Mouse (Mus musculus) forebrain, embryonic 15.5 days (tissue): ENCODE measurements around the gene Ccdc182. TPM values are rescaled to one million over a fixed set of nuclear protein-coding genes. Genes with fewer than 3 reads are reported as not detected.

ENCODE experiments used
- ATAC-seq: fragments of 200-750 bp; cut with Nextera tagmentation; replicated peaks from 2 replicates; pipeline ENCODE4 v1.8.0; 2017; ENCODE audit warnings: mild to moderate bottlenecking, moderate TSS enrichment, moderate library complexity
- H3K27ac ChIP-seq: fragments of 300-500 bp; sonication (generic); replicated peaks from 2 replicates; pipeline ENCODE4 v1.5.1; 2015; ENCODE audit warnings: mild to moderate bottlenecking, inconsistent platforms
- H3K27me3 ChIP-seq: fragments of 300-500 bp; sonication (generic); 2 replicates; pipeline ENCODE4 v1.6.1; 2015; ENCODE audit warnings: inconsistent platforms
- H3K36me3 ChIP-seq: fragments of 300-500 bp; sonication (generic); 2 replicates; pipeline ENCODE4 v1.6.1; 2015; ENCODE audit warnings: mild to moderate bottlenecking, inconsistent platforms
- H3K4me1 ChIP-seq: fragments of 300-500 bp; sonication (generic); 2 replicates; pipeline ENCODE4 v1.6.1; 2015; ENCODE audit warnings: inconsistent platforms
- H3K4me2 ChIP-seq: fragments of 300-500 bp; sonication (generic); replicated peaks from 2 replicates; pipeline ENCODE4 v1.6.1; 2015; ENCODE audit warnings: mild to moderate bottlenecking, inconsistent platforms
- H3K4me3 ChIP-seq: fragments of 300-500 bp; sonication (generic); 2 replicates; pipeline ENCODE4 v1.5.1; 2015; ENCODE audit warnings: mild to moderate bottlenecking, inconsistent platforms
- H3K9ac ChIP-seq: fragments of 300-500 bp; sonication (generic); replicated peaks from 2 replicates; pipeline ENCODE4 v1.6.1; 2015; ENCODE audit warnings: mild to moderate bottlenecking, inconsistent platforms
- H3K9me3 ChIP-seq: fragments of 300-500 bp; sonication (generic); 2 replicates; pipeline ENCODE4 v1.6.1; 2016; ENCODE audit warnings: inconsistent platforms
- WGBS: fragments of 180-500 bp; shearing (Covaris S2); methylation state at CpG from one replicate; pipeline ENCODE4 v1.1.7; 2015; ENCODE audit warnings: mixed read lengths; 5-methylcytosine and 5-hydroxymethylcytosine counted together
- polyA plus RNA-seq: library from polyadenylated mRNA; unstranded; fragments of >200 nt; fragmentation: Nextera tagmentation; extraction: Ambion mirVana; gene quantifications from 2 replicates; pipeline ENCODE4 v1.2.1, GENCODE M21; 2015

Ccdc182 gene
- polyA plus RNA-seq, 1 experiment from 2014 or later: 0.23 TPM

DNA sequence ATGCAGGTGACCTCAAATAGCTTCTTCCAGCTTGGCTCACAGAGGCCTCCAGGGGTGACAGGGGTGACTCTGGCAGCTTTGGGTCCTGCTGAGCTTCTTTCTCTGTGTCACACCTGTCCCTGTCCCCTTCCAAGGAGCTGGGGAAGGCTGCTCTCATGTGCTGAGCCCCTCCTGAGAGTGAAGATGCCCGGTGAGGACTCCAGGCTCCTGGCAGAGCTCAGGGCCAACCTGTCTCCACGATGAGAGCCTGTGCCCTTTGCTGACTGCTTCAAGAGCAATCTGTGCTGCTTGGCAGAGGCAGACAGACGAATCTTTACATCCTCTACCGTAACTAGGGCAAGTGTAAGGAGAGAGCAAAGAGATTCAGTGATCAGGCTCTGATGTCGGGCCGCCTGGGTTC, 16.9 kb downstream of the Ccdc182 start:
- WGBS: 63% methylated on average over 6 of the region's 6 CpGs
- H3K36me3 ChIP-seq: no peaks in the 10 kb centered on the region
- H3K4me3 ChIP-seq: no peak overlapping the region
- H3K9me3 ChIP-seq: no peaks in the 10 kb centered on the region
- peaks cover 27% of the 10 kb centered on the region for H3K4me1 ChIP-seq
- no peak for ATAC-seq
- no peak overlapping the region for H3K4me2 ChIP-seq
- H3K27ac ChIP-seq: no peak overlapping the region
- no peak overlapping the region for H3K9ac ChIP-seq
- H3K27me3 ChIP-seq: no peaks in the 10 kb centered on the region

DNA sequence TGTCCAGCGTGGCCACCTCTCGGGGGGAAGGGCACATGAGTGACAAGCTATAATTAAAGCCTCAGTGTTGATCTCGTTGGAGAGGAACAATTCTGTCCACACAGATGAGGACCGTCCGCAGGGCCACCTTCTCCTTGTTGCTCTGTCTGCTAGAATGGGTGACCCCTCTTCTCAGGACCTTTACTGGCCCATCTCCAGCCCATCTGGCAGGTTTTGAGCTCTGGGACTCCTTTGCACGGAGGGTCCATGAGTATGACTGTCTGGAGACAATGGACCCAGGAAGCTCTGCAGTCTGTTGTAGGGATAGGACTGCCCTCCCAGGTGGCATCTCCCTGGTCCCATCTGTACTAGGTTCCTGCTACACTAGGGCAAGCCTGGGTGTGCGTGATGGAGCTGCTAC, 17.7 kb downstream of the Ccdc182 start:
- WGBS: 56% methylated on average over 7 of the region's 7 CpGs
- no peaks in the 10 kb centered on the region for H3K27me3 ChIP-seq
- peaks cover 27% of the 10 kb centered on the region for H3K4me1 ChIP-seq
- no peak overlapping the region for H3K4me3 ChIP-seq
- H3K27ac ChIP-seq: no peak overlapping the region
- H3K4me2 ChIP-seq: no peak overlapping the region
- ATAC-seq: no peak
- no peaks in the 10 kb centered on the region for H3K36me3 ChIP-seq
- H3K9ac ChIP-seq: no peak overlapping the region
- no peaks in the 10 kb centered on the region for H3K9me3 ChIP-seq

DNA sequence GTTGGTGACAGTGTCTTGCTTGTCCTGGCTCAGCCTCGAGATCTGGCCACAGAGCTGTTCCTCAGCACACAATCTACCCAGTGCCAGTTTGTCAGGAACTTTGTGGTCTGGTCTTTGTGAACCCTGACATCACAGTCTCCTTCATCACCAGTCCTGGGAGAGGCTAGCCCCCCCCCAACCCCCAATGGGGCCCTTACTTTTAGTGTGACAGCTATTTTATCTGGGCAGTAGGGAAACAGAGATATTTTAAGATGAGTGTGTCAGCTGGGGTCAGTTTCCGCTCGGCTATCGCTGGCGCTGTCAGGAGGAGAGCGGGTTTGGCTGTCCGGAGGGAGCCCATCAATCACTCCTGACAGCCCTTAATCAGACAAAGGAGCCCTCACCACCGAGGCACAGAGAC, 19.7 kb downstream of the Ccdc182 start:
- Histone ChIP-seq H3K9me3 (no peaks in the 10 kb centered on the region), H3K4me2 (no peak overlapping the region), H3K4me1 (peaks cover 33% of the 10 kb centered on the region), H3K36me3 (no peaks in the 10 kb centered on the region), H3K27ac (no peak overlapping the region), H3K4me3 (no peak overlapping the region), H3K27me3 (no peaks in the 10 kb centered on the region), H3K9ac (no peak overlapping the region)
- ATAC-seq: no peak
- WGBS: 53% methylated on average over 8 of the region's 8 CpGs

DNA sequence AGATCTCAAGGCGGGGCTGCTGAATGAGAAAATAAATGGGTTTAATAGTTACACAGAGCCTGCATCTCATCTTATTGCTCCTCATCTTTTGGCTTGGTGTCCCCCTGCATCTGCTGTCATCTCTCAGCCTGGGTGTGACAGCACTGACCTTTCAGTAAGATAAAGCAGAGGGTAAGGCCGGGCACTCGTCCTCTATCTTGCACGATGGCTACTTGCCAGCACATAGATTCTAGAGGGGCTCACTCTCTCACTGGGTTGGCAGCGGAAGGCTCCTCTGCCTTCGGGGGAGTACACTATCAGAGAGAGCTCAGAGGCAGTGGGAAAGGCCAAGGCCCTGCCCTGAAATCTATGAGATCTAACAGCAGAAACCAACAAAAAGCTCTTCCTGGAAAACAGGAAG, 20.6 kb downstream of the Ccdc182 start:
- 71% methylated on average over 6 of the region's 6 CpGs for WGBS
- H3K27ac ChIP-seq: no peak overlapping the region
- no peak overlapping the region for H3K9ac ChIP-seq
- no peak overlapping the region for H3K4me2 ChIP-seq
- H3K27me3 ChIP-seq: no peaks in the 10 kb centered on the region
- H3K4me1 ChIP-seq: peaks cover 28% of the 10 kb centered on the region
- ATAC-seq: no peak
- H3K36me3 ChIP-seq: no peaks in the 10 kb centered on the region
- no peak overlapping the region for H3K4me3 ChIP-seq
- H3K9me3 ChIP-seq: no peaks in the 10 kb centered on the region

DNA sequence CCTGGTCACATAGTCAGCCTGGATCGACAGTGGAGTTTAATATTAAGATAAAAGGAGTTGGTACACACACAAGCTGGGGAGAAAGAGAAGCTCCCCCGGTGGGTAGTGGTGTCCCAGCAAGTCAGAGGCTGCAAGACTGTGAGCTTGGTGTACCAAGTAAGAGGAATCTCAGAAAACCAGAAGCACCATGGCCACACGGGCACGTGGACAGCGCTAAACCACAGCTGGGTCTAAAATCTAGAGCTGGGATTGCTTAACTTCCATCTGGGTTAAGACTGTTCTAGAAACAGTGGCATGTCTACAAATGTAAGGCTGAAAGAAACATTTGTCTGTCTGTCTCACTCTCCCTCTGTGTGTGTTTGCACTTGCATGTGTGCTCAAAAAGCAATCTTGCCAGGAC, 21.5 kb downstream of the Ccdc182 start:
- no peak for ATAC-seq
- Histone ChIP-seq H3K4me1 (peaks cover 26% of the 10 kb centered on the region; the same call in 1 of the 2 replicates), H3K27me3 (no peaks in the 10 kb centered on the region), H3K4me3 (no peak overlapping the region), H3K4me2 (no peak overlapping the region), H3K9me3 (no peaks in the 10 kb centered on the region), H3K9ac (no peak overlapping the region), H3K36me3 (no peaks in the 10 kb centered on the region), H3K27ac (no peak overlapping the region)
- 90% methylated on average over 5 of the region's 5 CpGs for WGBS

DNA sequence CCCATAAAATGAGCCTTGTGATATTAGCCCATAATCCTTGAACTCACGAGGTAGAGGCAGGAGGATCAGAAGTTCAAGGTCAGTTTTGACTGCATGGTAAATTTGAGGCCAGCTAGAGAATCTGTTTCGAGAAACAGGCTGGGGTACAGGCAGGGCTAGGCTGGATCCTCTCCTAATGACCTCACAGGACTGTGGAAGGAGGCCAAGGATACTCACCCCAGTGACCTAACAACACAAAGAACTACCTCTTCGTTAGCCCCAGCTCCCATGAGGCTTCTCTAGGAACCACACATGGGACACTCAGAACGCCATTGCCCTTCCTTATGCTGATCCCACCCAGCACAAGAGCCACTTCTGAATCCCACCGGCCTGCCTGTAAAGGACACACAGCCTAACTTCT, 25.0 kb downstream of the Ccdc182 start:
- H3K4me2 ChIP-seq: no peak overlapping the region
- no peak overlapping the region for H3K4me3 ChIP-seq
- no peaks in the 10 kb centered on the region for H3K27me3 ChIP-seq
- H3K36me3 ChIP-seq: no peaks in the 10 kb centered on the region
- H3K27ac ChIP-seq: no peak overlapping the region
- no peak for ATAC-seq
- WGBS: 67% methylated on average over 5 of the region's 5 CpGs
- no peak overlapping the region for H3K9ac ChIP-seq
- peaks cover 10% of the 10 kb centered on the region; the same call in 1 of the 2 replicates for H3K4me1 ChIP-seq
- no peaks in the 10 kb centered on the region for H3K9me3 ChIP-seq

DNA sequence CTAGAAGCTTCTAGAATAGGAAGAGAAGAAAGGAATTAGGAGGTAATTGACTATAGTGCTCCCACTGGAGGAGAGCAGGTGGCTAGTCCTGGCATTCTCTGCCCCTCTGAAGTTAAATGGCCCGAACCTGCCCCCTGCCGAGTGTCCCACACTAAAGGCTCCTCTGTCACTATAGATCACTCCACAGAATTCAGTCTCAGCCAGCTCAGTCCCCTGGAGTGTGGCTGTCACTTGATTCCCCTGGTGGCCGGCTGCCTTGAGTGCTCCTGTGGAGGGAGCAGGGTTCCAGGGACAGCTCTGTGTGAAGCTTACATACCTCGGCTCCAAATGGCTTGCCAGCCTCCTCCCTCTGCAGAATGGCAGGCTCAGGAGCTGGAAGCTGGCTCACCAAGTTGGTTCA, 33.2 kb downstream of the Ccdc182 start:
- no peaks in the 10 kb centered on the region for H3K27me3 ChIP-seq
- peaks cover 31% of the 10 kb centered on the region for H3K4me1 ChIP-seq
- 6% methylated on average over 4 of the region's 4 CpGs for WGBS
- H3K9ac ChIP-seq: no peak overlapping the region
- H3K4me3 ChIP-seq: no peak overlapping the region
- ATAC-seq: no peak
- no peak overlapping the region for H3K27ac ChIP-seq
- no peak overlapping the region for H3K4me2 ChIP-seq
- H3K36me3 ChIP-seq: no peaks in the 10 kb centered on the region
- no peaks in the 10 kb centered on the region for H3K9me3 ChIP-seq

DNA sequence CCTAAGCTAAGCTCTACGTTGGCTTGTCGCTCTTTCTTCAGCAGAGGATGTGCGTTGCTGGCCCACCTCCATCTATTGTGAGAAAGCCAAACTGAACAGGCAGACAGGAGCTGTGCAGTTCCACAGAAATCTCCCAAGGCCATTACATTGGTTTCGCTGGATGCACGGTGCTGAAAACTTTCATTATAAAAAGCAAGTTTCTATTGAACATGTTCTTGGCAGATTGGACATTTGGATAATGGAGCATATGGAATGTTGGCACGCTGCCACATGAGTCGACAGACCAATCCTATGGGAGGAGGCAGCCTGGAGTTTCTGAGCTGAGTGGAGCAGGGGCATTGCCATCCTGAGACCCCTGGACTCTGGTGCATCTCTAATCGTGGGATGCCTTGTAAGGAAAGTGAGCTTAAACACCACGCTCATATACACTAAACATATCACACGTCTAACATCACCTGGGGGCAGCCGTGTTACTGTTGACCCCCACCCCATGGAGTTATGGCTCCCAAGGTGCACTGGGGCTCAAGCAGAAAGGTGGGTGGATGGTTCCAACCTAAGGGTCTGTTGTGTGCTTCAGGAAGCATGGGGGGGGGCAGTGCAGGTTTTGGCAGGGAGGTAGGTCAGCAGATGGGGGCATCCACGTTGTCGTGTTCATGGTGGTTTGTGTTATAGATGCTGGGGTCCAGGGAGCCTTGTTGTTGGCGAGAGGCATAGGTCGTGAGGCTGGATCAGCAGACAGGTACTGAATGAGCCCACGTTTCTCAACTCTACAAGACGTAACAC, 35.1 kb downstream of the Ccdc182 start:
- Histone ChIP-seq H3K4me2 (no peak overlapping the region), H3K27me3 (no peaks in the 10 kb centered on the region), H3K27ac (no peak overlapping the region), H3K36me3 (no peaks in the 10 kb centered on the region), H3K9me3 (no peaks in the 10 kb centered on the region), H3K4me3 (no peak overlapping the region), H3K4me1 (peaks cover 31% of the 10 kb centered on the region), H3K9ac (no peak overlapping the region)
- peak; percentile 60 for ATAC-seq
- 58% methylated on average over 17 of the region's 17 CpGs for WGBS

DNA sequence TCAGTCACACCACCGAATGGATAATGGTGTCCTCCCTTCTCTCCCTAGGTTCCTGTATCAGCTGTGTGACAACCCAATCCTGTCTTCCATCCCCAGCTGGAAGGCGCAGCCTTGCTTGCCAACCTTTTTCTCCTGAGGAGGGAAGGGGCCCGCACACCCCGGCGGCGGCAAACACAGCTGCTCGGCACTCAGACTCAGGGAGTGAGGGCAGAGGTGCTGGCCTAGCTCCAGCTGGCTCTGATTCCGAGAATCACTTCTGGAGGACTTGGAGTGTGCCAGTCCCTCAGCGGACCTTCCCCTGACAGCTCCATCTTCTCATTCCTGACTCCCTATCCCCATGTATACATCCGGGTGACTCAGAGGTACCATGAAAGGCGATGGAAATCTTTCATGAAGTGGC, 36.9 kb downstream of the Ccdc182 start:
- Histone ChIP-seq H3K36me3 (no peaks in the 10 kb centered on the region), H3K9me3 (no peaks in the 10 kb centered on the region), H3K4me2 (no peak overlapping the region), H3K9ac (no peak overlapping the region), H3K4me1 (peaks cover 40% of the 10 kb centered on the region), H3K27me3 (no peaks in the 10 kb centered on the region), H3K4me3 (no peak overlapping the region), H3K27ac (no peak overlapping the region)
- ATAC-seq: peak; percentile 47; the same call in 1 of the 2 replicates
- 22% methylated on average over 11 of the region's 11 CpGs for WGBS

DNA sequence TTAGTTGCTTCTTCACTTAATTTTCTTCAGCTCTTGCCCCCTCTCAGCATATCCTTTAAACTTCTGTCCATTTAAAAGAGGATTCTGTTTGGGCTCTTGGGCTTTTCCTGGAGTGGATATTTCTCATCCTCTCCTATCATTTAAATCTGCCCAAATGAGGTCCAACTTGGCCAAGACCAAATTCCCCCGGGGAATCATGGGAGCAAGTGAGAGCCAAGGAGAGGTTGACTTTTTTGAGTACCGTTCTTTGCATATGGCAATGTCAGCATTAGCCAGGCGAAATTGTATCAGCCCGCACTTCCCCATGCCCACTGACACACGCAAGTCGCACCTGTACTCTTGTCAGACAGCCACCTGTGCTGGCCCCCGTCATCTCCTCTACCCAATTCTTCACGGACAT, 37.9 kb downstream of the Ccdc182 start:
- Histone ChIP-seq H3K9me3 (no peaks in the 10 kb centered on the region), H3K9ac (no peak overlapping the region), H3K4me1 (peaks cover 37% of the 10 kb centered on the region), H3K27ac (no peak overlapping the region), H3K4me2 (no peak overlapping the region), H3K4me3 (no peak overlapping the region), H3K27me3 (no peaks in the 10 kb centered on the region), H3K36me3 (no peaks in the 10 kb centered on the region)
- ATAC-seq: no peak
- 92% methylated on average over 8 of the region's 8 CpGs for WGBS

DNA sequence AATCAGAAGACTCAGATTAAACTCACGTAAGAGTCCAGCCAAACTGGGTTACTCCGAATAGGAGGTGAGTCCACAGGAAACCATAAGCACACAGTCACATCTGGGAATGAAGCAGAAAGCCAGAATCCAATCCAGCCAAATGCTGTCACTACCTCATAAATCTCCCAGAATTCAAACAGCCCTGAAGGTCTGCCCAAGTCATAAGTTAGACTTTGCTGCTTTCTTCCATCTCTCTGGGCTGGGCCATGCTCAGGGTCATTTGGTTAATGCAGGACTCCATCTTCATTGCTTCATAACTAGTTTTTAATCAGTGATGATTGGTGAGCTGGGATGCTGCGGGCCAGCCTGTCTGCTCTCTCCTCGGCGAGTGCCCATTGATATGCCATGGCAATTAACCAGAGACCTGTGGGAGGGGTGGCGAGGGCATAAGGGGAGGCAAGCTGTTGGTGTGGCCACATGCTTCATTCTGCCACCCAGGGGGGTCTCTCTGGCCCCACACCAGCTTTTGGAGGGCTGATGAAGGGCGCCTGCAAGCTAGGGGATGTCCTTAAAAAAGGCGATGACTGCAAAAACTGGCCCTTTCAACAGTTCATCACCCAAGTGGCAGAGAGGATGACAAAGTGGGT, 38.6 kb downstream of the Ccdc182 start:
- 77% methylated on average over 8 of the region's 8 CpGs for WGBS
- Histone ChIP-seq H3K4me3 (no peak overlapping the region), H3K27me3 (no peaks in the 10 kb centered on the region), H3K36me3 (no peaks in the 10 kb centered on the region), H3K27ac (no peak overlapping the region), H3K4me2 (no peak overlapping the region), H3K4me1 (peaks cover 34% of the 10 kb centered on the region), H3K9ac (no peak overlapping the region), H3K9me3 (no peaks in the 10 kb centered on the region)
- ATAC-seq: no peak

DNA sequence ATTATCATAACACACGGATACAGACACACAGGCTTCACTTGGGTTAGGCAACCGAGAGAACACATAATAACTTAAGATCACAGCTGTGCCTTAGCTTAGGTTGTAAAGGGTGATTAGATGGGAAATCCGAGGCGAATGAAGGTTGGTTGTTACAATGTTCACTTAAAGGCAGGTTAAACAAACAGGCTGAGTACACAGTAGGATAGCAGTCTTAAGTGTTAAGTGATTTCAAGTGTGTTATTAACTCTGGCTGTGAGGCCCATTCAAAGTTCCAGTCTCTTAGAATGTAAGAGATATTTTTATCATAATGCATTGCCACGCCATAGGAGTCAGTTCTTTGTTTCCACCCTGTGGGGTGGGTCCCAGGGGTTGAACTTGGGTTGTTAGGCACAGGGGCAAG, 41.0 kb downstream of the Ccdc182 start:
- peaks cover 22% of the 10 kb centered on the region for H3K4me1 ChIP-seq
- no peaks in the 10 kb centered on the region for H3K9me3 ChIP-seq
- H3K27me3 ChIP-seq: no peaks in the 10 kb centered on the region
- H3K4me3 ChIP-seq: no peak overlapping the region
- no peak overlapping the region for H3K4me2 ChIP-seq
- WGBS: 22% methylated on average over 5 of the region's 5 CpGs
- H3K9ac ChIP-seq: no peak overlapping the region
- H3K36me3 ChIP-seq: no peaks in the 10 kb centered on the region
- ATAC-seq: no peak
- H3K27ac ChIP-seq: peak overlapping the region; percentile 21; the same call in 1 of the 2 replicates
